Mouse (Mus musculus): ENCODE measurements around the gene Ocel1. TPM values are rescaled to one million over a fixed set of nuclear protein-coding genes. Genes with fewer than 3 reads are reported as not detected.

The Ocel1 gene
- polyA plus RNA-seq, 1 experiment from 2014 or later, result 5.7 TPM

- Histone ChIP-seq H3K4me3 (ENCODE audit: low read length) (peak within 1 kb of the TSS; percentile 73), H3K4me2 (ENCODE audit: low read depth, low read length) (peak within 1 kb of the TSS; percentile 77), H3K4me1 (ENCODE audit: control insufficient read depth, insufficient read depth, low read length) (peaks cover 9% of the 10 kb centered on the region), H3K27ac (ENCODE audit: low read length) (peak within 1 kb of the TSS; percentile 87), H3K9me3 (replicated peaks; ENCODE audit: control insufficient read depth, low read length) (no peaks in the 10 kb centered on the region), H3K27me3 (ENCODE audit: control insufficient read depth, insufficient read depth, low read length) (no peaks in the 10 kb centered on the region), H3K9ac (ENCODE audit: low read length) (peak within 1 kb of the TSS; percentile 47), H3K36me3 (ENCODE audit: control insufficient read depth, insufficient read depth) (peaks cover 10% of the 10 kb centered on the region)
- no peak for ATAC-seq (replicated peaks; ENCODE audit: extremely low read depth, insufficient read depth, low FRiP score)
- WGBS, result 70% methylated on average over 9 of the region's 9 CpGs
These were observed 24.5 kb downstream of the Ocel1 start, which contains the start of gene Ushbp1 for GRCm38 (mm10) chr8:71395629-71396028. TSS of gene Ushbp1 (minus strand) at chr8:71395802.

- H3K27me3 ChIP-seq (ENCODE audit: control insufficient read depth, insufficient read depth, low read length), result no peaks in the 10 kb centered on the region
- H3K4me3 ChIP-seq (ENCODE audit: low read length), result peak within 1 kb of the TSS; percentile 73
- peak within 1 kb of the TSS; percentile 87 for H3K27ac ChIP-seq (ENCODE audit: low read length)
- peak within 1 kb of the TSS; percentile 89 for H3K9ac ChIP-seq (ENCODE audit: low read length)
- WGBS, result under 1% methylated on average over 34 of the region's 34 CpGs
- peaks cover 9% of the 10 kb centered on the region for H3K4me1 ChIP-seq (ENCODE audit: control insufficient read depth, insufficient read depth, low read length)
- peaks cover 10% of the 10 kb centered on the region for H3K36me3 ChIP-seq (ENCODE audit: control insufficient read depth, insufficient read depth)
- peak; percentile 94 for ATAC-seq (replicated peaks; ENCODE audit: extremely low read depth, insufficient read depth, low FRiP score)
- peak within 1 kb of the TSS; percentile 77 for H3K4me2 ChIP-seq (ENCODE audit: low read depth, low read length)
- no peaks in the 10 kb centered on the region for H3K9me3 ChIP-seq (replicated peaks; ENCODE audit: control insufficient read depth, low read length)
These were observed 25.7 kb downstream of the Ocel1 start, which contains the start of gene Babam1 for GRCm38 (mm10) chr8:71396639-71397305. TSS of gene Babam1 (plus strand) at chr8:71396861.

- Histone ChIP-seq H3K4me1 (ENCODE audit: control insufficient read depth, insufficient read depth, low read length) (peaks cover 9% of the 10 kb centered on the region), H3K9ac (ENCODE audit: low read length) (peak overlapping the region; percentile 89), H3K9me3 (replicated peaks; ENCODE audit: control insufficient read depth, low read length) (no peaks in the 10 kb centered on the region), H3K4me3 (ENCODE audit: low read length) (peak overlapping the region; percentile 73), H3K27me3 (ENCODE audit: control insufficient read depth, insufficient read depth, low read length) (no peaks in the 10 kb centered on the region), H3K4me2 (ENCODE audit: low read depth, low read length) (peak overlapping the region; percentile 77), H3K27ac (ENCODE audit: low read length) (no peak overlapping the region), H3K36me3 (ENCODE audit: control insufficient read depth, insufficient read depth) (peaks cover 10% of the 10 kb centered on the region)
- no peak for ATAC-seq (replicated peaks; ENCODE audit: extremely low read depth, insufficient read depth, low FRiP score)
- WGBS, result 73% methylated on average over 12 of the region's 12 CpGs
These were observed 26.6 kb downstream of the Ocel1 start for GRCm38 (mm10) chr8:71397701-71398100.

- no peak overlapping the region for H3K4me3 ChIP-seq (ENCODE audit: low read length)
- peaks cover 13% of the 10 kb centered on the region for H3K4me1 ChIP-seq (ENCODE audit: control insufficient read depth, insufficient read depth, low read length)
- WGBS, result 88% methylated on average over 2 of the region's 2 CpGs
- H3K9ac ChIP-seq (ENCODE audit: low read length), result no peak overlapping the region
- H3K27me3 ChIP-seq (ENCODE audit: control insufficient read depth, insufficient read depth, low read length), result no peaks in the 10 kb centered on the region
- no peak for ATAC-seq (replicated peaks; ENCODE audit: extremely low read depth, insufficient read depth, low FRiP score)
- no peak overlapping the region for H3K4me2 ChIP-seq (ENCODE audit: low read depth, low read length)
- no peak overlapping the region for H3K27ac ChIP-seq (ENCODE audit: low read length)
- H3K36me3 ChIP-seq (ENCODE audit: control insufficient read depth, insufficient read depth), result peaks cover 10% of the 10 kb centered on the region
- H3K9me3 ChIP-seq (replicated peaks; ENCODE audit: control insufficient read depth, low read length), result no peaks in the 10 kb centered on the region
These were observed 29.7 kb downstream of the Ocel1 start for GRCm38 (mm10) chr8:71400826-71401225.

- no peak overlapping the region for H3K27ac ChIP-seq (ENCODE audit: low read length)
- no peak overlapping the region for H3K4me3 ChIP-seq (ENCODE audit: low read length)
- no peak overlapping the region for H3K9ac ChIP-seq (ENCODE audit: low read length)
- H3K4me2 ChIP-seq (ENCODE audit: low read depth, low read length), result no peak overlapping the region
- peaks cover 16% of the 10 kb centered on the region for H3K4me1 ChIP-seq (ENCODE audit: control insufficient read depth, insufficient read depth, low read length)
- peaks cover 10% of the 10 kb centered on the region for H3K36me3 ChIP-seq (ENCODE audit: control insufficient read depth, insufficient read depth)
- H3K9me3 ChIP-seq (replicated peaks; ENCODE audit: control insufficient read depth, low read length), result no peaks in the 10 kb centered on the region
- no peak for ATAC-seq (replicated peaks; ENCODE audit: extremely low read depth, insufficient read depth, low FRiP score)
- H3K27me3 ChIP-seq (ENCODE audit: control insufficient read depth, insufficient read depth, low read length), result no peaks in the 10 kb centered on the region
These were observed 30.4 kb downstream of the Ocel1 start for GRCm38 (mm10) chr8:71401454-71401853.

GRCm38 (mm10) chr8:71402446-71402964 is 31.4 kb downstream of the Ocel1 start:
- ATAC-seq (replicated peaks; ENCODE audit: extremely low read depth, insufficient read depth, low FRiP score), result no peak
- Histone ChIP-seq H3K4me1 (ENCODE audit: control insufficient read depth, insufficient read depth, low read length) (peaks cover 20% of the 10 kb centered on the region), H3K9me3 (replicated peaks; ENCODE audit: control insufficient read depth, low read length) (no peaks in the 10 kb centered on the region), H3K36me3 (ENCODE audit: control insufficient read depth, insufficient read depth) (peaks cover 12% of the 10 kb centered on the region), H3K27ac (ENCODE audit: low read length) (no peak overlapping the region), H3K4me3 (ENCODE audit: low read length) (no peak overlapping the region), H3K4me2 (ENCODE audit: low read depth, low read length) (no peak overlapping the region), H3K9ac (ENCODE audit: low read length) (no peak overlapping the region), H3K27me3 (ENCODE audit: control insufficient read depth, insufficient read depth, low read length) (no peaks in the 10 kb centered on the region)
- 84% methylated on average over 9 of the region's 9 CpGs for WGBS

GRCm38 (mm10) chr8:71403107-71403885 is 32.2 kb downstream of the Ocel1 start:
- peaks cover 15% of the 10 kb centered on the region for H3K36me3 ChIP-seq (ENCODE audit: control insufficient read depth, insufficient read depth)
- no peak overlapping the region for H3K4me2 ChIP-seq (ENCODE audit: low read depth, low read length)
- no peaks in the 10 kb centered on the region for H3K27me3 ChIP-seq (ENCODE audit: control insufficient read depth, insufficient read depth, low read length)
- no peak overlapping the region for H3K27ac ChIP-seq (ENCODE audit: low read length)
- H3K9me3 ChIP-seq (replicated peaks; ENCODE audit: control insufficient read depth, low read length), result no peaks in the 10 kb centered on the region
- no peak overlapping the region for H3K4me3 ChIP-seq (ENCODE audit: low read length)
- 63% methylated on average over 6 of the region's 6 CpGs for WGBS
- peaks cover 17% of the 10 kb centered on the region for H3K4me1 ChIP-seq (ENCODE audit: control insufficient read depth, insufficient read depth, low read length)
- ATAC-seq (replicated peaks; ENCODE audit: extremely low read depth, insufficient read depth, low FRiP score), result no peak
- no peak overlapping the region for H3K9ac ChIP-seq (ENCODE audit: low read length)

- no peak overlapping the region for H3K9ac ChIP-seq (ENCODE audit: low read length)
- H3K4me1 ChIP-seq (ENCODE audit: control insufficient read depth, insufficient read depth, low read length), result peaks cover 17% of the 10 kb centered on the region
- WGBS, result 83% methylated on average over 8 of the region's 8 CpGs
- H3K36me3 ChIP-seq (ENCODE audit: control insufficient read depth, insufficient read depth), result peaks cover 15% of the 10 kb centered on the region
- H3K27me3 ChIP-seq (ENCODE audit: control insufficient read depth, insufficient read depth, low read length), result no peaks in the 10 kb centered on the region
- H3K27ac ChIP-seq (ENCODE audit: low read length), result no peak overlapping the region
- ATAC-seq (replicated peaks; ENCODE audit: extremely low read depth, insufficient read depth, low FRiP score), result no peak
- no peaks in the 10 kb centered on the region for H3K9me3 ChIP-seq (replicated peaks; ENCODE audit: control insufficient read depth, low read length)
- H3K4me2 ChIP-seq (ENCODE audit: low read depth, low read length), result no peak overlapping the region
- no peak overlapping the region for H3K4me3 ChIP-seq (ENCODE audit: low read length)
These were observed 32.9 kb downstream of the Ocel1 start for GRCm38 (mm10) chr8:71404011-71404410.

GRCm38 (mm10) chr8:71404951-71405351 is 33.9 kb downstream of the Ocel1 start:
- no peak for ATAC-seq (replicated peaks; ENCODE audit: extremely low read depth, insufficient read depth, low FRiP score)
- no peak overlapping the region for H3K27ac ChIP-seq (ENCODE audit: low read length)
- no peak overlapping the region for H3K9ac ChIP-seq (ENCODE audit: low read length)
- H3K4me1 ChIP-seq (ENCODE audit: control insufficient read depth, insufficient read depth, low read length), result peaks cover 17% of the 10 kb centered on the region
- H3K36me3 ChIP-seq (ENCODE audit: control insufficient read depth, insufficient read depth), result peaks cover 15% of the 10 kb centered on the region
- H3K27me3 ChIP-seq (ENCODE audit: control insufficient read depth, insufficient read depth, low read length), result no peaks in the 10 kb centered on the region
- WGBS, result 88% methylated on average over 9 of the region's 9 CpGs
- peak overlapping the region; percentile 96; the same call in 1 of the 2 replicates for H3K4me2 ChIP-seq (ENCODE audit: low read depth, low read length)
- no peaks in the 10 kb centered on the region for H3K9me3 ChIP-seq (replicated peaks; ENCODE audit: control insufficient read depth, low read length)
- H3K4me3 ChIP-seq (ENCODE audit: low read length), result no peak overlapping the region

Data from heart, embryonic 16.5 days (tissue).